Mouse (Mus musculus) frontal cortex, postnatal 36 days (tissue): ENCODE data around the gene Wdr38.

Experiments used
- DNase-seq, 2 experiments: peaks; one replicate each; pipeline ENCODE4 v3.0.0; 2022; ENCODE audit warnings: low spot score in 2 of 2

Gene Wdr38

GRCm38 (mm10) chr2:38997386-38998374 lies at the start of gene Wdr38:
TSS of gene Wdr38 (plus strand) at chr2:38997476.
- DNase-seq: peak; percentile 93

- DNase-seq: no peak
Observed at GRCm38 (mm10) chr2:38947566-38947965, 49.7 kb upstream of the Wdr38 start.

DNA sequence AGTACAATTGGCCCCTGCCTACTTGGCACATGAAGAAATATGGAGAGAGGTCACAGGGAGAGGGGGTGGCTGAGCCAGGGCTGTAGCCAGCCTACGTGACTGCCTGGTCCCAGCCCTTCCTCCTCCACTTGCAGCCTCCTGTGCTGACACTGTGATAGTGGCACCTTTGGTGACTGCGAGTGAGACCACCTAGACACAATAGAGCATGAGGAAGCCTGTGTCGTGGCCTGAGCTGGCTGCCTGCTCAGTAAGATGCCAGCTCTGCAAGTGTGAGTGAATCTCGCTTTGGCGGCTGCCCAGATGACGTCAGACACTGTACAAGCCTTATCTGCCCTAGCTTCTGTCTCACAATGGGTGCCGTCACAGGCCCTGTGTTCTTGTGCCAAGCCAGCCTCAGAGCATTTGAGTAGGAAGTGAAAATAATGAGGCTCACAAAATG lies 47.0 kb upstream of the Wdr38 start:
- peak; percentile 78 to 86 for DNase-seq

GRCm38 (mm10) chr2:38953152-38953883 lies 44.0 kb upstream of the Wdr38 start:
- peak; percentile 63 to 66 for DNase-seq

GRCm38 (mm10) chr2:38956062-38956461 lies 41.2 kb upstream of the Wdr38 start:
- DNase-seq: no peak

- DNase-seq: no peak
Observed at GRCm38 (mm10) chr2:38957671-38958223, 39.5 kb upstream of the Wdr38 start.

- DNase-seq: no peak
Observed at GRCm38 (mm10) chr2:38964198-38964597, 33.1 kb upstream of the Wdr38 start.

- no peak for DNase-seq
Observed at GRCm38 (mm10) chr2:38969650-38970049, 27.6 kb upstream of the Wdr38 start.

DNA sequence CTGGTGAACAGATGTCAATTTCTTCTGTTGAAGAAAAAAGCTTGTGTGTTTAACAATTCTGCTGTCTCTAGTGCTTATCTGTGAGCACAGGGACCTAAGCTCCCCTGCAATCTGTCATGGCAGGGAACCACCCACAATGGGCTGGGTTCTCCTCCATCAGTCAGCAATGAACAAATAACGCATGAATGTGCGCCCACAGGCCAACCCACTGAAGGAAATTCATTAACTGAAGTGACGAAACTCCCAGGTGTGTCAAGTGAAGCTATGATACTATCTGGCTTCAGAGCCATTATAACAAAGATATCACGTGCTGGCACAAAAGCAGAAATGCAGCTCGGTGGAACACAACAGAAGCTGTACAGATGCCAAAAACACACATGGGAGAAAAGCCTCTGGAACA lies 27.2 kb upstream of the Wdr38 start:
- no peak for DNase-seq

DNA sequence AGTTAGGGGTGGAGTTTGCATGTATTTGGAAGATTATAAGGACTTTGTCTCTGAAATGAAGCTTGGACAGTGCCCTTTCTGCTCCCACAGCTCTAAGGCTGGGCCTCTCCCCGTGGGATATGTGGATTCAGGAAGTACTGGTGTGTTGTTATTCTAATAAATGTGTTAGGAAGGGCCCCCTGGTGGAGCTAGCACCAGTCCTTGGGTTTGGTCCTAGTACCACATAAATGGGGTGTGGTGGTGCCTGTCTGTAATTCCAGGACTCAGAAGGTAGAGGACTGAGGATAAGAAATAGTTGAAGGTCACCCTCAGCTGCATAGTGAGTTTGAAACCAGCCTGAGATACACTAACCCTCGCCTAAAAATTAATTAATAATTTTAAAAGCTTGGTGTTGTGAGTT lies 24.1 kb upstream of the Wdr38 start:
- DNase-seq: no peak

DNA sequence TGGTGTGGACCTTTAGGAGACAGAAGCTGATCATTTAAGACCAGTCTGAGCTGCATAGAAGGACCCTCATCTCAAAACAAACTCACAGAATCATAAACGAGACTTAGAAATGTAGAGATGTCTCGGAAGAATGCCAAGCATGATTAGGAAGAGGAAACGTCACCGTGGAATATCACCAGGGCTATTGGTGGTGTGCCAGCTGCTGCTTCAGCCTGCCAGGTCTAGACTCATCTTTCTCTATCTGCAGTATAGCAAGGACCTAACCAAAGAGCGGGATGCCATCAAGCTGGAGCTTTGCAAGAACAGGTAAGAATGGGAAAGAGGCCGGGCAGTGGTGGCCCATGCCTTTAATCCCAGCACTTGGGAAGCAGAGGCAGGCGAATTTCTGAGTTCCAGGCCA lies 23.6 kb upstream of the Wdr38 start:
- DNase-seq: no peak

DNA sequence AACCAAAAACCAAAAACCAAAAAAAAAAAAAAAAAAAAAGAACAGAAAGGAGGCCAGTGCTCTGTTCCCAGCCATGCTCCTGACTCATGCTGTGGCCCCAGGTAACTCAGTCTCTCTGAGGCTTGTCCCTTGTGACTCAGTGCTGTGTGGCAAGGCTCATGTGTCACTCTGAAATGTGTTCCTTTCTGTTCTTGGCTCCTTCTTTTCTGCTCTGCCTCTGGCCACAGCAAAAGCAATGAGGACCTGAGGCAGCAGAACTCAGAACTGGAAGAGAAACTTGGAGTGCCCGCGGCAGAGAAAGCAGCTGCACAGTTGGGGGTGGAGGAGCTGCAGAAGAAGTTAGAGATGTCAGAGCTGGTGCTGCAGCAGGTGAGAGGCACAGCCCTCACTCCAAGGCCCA lies 23.1 kb upstream of the Wdr38 start:
- DNase-seq: no peak

GRCm38 (mm10) chr2:38975181-38975580 lies 22.1 kb upstream of the Wdr38 start:
- no peak for DNase-seq

DNA sequence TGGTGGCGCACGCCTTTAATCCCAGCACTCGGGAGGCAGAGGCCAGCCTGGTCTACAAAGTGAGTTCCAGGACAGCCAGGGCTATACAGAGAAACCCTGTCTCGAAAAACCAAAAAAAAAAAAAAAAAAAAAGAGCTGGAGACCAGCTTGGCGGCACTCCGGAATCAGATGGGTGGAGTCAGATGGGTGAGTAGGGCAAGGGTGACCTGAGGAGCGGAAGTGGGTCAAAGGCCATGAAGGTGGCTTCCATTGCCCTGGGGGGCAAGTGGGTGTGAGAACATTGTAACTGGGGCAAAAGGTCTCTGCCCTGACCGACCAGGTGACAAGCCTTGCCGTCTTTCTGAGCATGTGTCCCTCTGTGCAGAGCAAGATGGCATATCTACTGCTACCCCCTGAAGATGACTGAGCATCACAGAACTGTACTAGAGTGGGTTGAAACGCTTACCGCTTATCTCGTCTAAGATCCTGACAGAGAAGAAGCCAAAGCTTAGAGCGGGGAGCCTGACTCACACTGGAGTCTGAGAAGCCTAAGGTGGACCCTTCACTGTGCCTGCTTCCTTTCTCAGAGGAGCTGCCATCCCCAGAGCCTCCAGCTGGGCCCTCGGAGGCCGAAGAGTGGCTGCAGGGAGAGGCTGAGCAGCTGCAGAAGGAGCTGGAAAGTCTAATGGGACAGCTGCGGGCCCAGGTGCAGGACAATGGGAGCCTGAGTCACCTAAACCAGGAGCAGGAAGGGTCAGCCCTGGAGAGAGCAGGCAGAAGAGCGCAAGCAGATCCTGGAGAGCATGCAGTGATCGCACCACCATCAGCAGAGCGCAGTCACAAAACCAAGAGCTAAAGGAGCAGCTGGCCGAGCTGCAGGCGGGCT lies 21.1 kb upstream of the Wdr38 start:
- DNase-seq: no peak

- DNase-seq: no peak
Observed at GRCm38 (mm10) chr2:38977837-38978236, 19.4 kb upstream of the Wdr38 start.

DNA sequence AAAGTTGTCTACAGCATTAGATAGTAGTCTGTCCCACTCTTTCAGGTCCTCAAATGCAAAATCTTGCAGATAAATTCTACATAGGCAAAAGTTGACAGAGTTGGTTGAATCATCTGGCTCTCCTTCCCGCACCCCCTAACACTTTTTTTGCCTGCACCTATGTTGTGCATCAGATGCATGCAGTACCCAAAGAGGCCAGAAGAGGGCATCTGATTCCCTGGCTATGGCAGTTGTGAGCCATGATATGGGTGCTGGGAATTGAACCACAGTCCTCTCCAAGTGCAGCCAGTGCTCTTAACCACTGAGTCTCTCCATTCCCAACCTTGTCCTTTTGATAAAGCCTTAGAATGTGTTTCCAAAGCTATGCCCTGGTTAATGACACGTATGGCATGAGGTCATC lies 13.8 kb upstream of the Wdr38 start:
- DNase-seq: no peak

DNA sequence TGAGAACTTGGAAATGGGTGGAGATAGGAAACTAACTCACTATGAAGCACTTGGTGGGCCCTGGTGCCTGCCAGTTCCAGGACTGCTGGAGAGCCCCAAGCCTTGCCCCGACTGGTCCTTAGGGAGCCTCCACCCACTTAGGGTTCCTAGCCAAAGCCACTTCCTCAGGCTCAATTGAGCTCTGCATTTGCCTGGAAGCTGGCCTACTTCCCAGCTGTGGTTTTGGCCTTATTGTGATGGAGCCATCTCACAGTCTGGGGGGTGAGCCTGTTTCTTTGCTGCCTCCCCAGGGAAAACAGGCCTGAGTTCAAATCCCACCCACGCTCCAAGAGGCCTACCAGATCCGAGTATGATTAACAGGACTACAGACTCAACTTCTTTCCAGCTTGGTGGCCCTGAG lies 10.7 kb upstream of the Wdr38 start:
- no peak for DNase-seq

- no peak for DNase-seq
Observed at GRCm38 (mm10) chr2:38987371-38987770, 9.9 kb upstream of the Wdr38 start.

- no peak for DNase-seq
Observed at GRCm38 (mm10) chr2:38987803-38988510, 9.3 kb upstream of the Wdr38 start.

DNA sequence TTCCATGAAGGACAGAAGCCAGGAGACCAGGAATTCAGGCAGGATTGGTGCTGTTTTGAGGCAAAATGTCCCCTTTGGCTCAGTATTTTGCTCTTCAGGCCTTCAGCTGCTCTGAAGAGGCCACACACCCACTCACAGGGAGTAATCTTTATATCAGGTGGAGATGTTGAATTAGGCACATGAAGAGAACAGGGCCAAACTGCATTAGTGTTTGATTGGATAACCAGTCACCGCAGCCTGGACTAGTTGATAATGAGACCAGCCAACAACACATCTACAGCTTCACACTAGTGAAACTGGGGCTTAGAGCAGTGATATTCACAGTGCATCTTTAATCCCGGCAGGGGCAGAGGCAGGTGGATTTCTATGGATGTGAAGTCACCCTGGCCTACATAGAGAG lies 8.3 kb upstream of the Wdr38 start:
- DNase-seq: no peak

DNA sequence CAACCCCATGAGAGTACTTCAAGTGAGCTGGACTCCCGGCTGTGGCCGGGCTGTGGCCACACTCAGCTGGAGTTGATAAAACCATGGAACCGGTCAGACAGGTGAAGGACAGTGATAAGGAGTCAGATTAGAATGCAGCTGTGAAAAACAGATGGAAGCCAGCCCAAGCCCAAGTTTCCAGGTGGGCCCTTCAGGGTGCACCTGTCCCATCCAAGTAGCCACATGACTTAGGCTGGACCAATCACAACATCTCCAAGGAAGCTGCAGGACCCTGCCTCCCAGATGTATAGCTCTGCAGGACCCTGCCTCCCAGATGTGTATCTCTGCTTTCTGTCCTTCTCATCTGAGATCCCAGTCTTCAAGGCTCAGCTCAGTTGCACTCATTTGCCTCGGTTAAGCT lies 5.3 kb upstream of the Wdr38 start:
- DNase-seq: no peak
